Mouse (Mus musculus) urinary bladder, postnatal 14 days (tissue): ENCODE data around the gene Pias4.
A peak's percentile ranks its signal among the peaks of the same experiment; 100 is the strongest.

Experiments
- DNase-seq: peaks from one replicate; pipeline ENCODE4 v3.0.0; 2021; ENCODE audit warnings: low spot score

The Pias4 gene

GRCm38 (mm10) chr10:81138131-81138782, 29.5 kb downstream of the Pias4 start:
- DNase-seq: no peak

DNA sequence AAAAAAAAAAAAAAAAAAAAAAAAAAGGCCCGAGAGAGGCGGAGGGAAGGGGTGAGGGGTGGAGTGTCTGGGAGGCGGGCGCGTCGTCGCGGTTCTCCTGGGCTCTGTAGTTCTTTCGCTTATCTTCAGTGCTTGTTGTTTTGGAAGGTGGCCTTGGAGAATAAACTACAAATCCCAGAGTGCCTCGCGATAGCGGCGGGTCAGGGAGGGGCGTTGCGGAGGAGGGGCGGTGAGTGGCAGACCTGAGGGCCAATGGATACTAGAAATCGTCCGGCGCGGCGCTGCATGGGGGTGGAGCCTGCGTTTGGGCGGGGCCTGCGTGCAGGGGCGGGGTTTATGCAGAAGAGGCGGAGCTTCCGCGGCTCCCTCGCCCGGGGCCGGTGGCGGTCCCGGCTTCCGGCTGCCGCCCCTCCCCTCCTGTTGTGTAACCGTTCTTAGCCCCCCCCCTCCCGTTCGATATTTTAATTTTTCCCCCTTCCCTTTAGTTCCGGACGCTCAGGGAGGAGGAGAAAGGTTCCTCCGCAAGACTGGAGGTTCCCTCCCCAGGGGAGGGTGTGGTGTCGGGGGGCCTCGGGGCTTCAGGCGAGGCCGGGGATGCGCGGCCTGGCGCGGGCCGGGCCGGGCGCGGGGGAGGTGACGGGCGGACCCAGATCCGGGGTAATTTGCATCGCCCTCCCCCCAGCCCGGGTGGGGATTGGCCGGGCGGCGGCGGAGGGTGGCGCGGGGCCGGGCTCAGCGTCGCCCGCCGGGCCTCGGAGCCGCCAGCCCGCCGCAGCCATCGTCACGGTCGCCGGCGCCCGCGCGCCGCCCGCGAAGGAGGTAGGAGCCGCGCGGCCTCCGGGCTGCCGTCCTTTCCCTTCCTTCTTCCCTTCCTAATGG, 30.2 kb downstream of the Pias4 start:
- DNase-seq: peak; percentile 99

DNA sequence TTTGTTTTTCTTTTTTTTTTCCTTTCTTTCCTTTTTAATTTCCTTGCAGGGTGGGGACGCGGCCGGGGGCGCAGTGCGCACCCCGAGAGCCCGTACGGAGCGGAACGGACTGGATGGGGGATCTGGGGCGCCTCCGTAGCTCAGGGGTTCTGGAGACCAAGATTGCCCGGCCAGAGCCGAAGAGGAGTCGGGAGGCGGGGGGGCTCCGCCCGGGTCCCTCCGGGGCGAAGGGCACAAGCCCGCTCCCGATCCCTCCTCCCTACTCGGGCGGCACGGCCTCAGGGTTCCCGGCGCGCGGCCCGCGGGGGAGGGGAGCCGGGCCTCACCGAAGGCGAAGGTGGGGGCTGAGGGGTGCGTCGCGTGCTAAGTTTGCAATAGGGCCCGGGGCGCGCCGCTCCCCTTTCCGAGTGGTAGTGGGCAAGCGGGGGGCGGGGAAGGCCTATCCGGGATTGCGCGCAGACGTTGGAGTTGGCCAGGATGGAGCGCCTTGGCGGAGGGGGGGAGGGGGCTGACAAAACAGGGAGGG, 31.0 kb downstream of the Pias4 start:
- DNase-seq: peak; percentile 79

DNA sequence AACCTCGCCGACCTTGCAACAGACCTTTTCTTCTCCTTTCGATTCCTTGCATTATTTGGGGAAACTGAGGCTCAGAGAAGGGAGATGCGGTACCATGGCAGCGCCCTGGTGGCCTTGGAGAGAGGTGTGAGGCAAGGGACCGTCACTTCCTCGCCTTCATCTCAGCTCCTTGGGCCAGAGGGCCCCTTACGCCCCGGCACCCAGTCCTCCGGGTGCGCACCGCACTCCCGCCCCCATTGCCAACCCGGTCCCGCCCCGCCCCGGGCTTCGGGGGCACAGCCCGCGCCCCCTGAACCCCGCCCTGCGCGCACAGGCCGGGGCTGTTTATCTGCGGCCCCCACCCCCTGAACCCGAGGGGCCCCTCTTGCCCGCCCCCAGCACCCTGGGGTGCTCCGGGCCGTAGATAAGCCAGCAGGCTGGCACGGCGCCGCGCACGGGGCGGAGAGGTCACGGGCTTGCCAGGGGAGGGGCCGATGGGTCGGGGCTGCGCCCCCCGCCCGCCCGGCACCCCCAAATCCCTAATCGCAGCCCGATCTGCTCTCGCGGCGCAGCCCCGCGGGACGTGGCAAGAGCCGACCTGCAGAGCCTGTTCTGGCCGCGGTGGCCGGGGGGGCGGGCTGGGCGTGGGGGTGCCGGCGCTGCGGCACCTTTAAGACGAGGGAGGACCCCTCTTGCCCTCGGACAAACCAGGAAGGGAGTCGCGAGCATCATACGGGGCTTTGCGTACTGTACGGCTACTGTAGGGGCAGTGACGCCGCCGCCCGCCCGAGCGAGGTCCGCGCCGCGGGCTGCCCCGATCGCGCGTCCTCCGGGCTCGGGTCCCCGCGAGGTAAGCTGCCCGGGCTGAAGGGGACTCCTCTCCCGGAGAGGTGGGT, 31.7 kb downstream of the Pias4 start:
- peak; percentile 85 for DNase-seq

GRCm38 (mm10) chr10:81134966-81135681, 32.6 kb downstream of the Pias4 start, which contains the start of gene Zbtb7a:
Gene Zbtb7a (plus strand): TSS chr10:81135220.
- peak; percentile 48 for DNase-seq

GRCm38 (mm10) chr10:81134181-81134587, 33.5 kb downstream of the Pias4 start:
- peak; percentile 71 for DNase-seq

DNA sequence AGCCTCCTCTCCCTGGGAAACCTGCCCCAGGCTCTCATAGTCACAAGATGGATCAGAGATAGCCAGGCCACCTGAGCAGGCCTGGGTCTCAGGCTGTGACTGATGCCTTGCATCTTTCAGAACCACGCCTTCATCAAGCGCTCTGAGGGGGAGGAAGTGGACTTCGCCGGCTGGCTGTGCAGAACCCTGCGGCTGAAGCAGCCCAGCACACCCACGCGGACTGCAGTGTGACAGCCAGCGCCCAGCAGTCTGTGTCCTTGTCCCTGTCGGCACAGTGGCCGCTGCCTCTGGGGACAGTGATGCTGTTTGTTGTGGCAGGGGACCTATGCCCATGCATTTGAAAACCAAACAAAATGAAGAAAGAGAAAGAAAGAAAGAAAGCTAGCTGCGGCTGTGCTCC, 44.2 kb downstream of the Pias4 start:
- no peak for DNase-seq

DNA sequence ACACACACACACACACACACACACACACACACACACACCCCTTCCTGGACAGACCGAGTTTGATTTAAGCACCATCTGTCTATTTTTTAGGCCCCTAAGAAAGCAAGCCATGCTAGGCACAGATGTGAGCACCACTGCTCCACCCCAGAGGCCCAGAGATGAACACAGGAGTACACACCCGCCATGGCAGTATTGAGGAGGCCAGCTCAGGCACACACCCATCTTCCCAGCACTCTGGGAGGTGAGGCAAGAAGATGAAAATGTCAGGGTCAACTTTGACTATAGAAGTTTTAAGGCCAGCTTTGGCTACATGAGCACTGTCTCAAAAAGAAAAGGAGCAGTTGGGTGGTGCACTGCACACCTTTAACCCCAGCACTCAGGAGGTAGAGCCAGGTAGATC, 44.8 kb downstream of the Pias4 start:
- no peak for DNase-seq

GRCm38 (mm10) chr10:81120650-81121049, 47.1 kb downstream of the Pias4 start:
- DNase-seq: no peak

GRCm38 (mm10) chr10:81119625-81120024, 48.1 kb downstream of the Pias4 start:
- no peak for DNase-seq

DNA sequence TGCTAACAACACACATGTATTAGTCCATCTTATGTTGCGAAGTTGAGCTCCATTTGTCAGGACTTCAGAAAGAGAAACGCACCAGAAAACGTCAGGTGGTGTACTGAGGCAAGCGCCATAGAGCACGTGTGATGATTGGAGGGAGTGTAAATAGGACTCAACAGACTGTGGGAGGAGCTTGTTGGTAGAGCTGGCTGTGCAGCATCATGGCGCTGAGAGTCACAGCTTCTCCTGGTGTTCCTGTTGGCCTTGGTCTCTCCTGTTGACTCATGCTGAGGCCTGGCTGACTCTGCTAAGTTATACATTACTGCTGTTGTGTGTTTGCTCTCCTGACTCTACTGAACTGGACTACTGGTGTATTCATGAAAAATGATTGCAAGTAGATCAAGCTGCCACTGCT, 54.8 kb downstream of the Pias4 start:
- DNase-seq: no peak

DNA sequence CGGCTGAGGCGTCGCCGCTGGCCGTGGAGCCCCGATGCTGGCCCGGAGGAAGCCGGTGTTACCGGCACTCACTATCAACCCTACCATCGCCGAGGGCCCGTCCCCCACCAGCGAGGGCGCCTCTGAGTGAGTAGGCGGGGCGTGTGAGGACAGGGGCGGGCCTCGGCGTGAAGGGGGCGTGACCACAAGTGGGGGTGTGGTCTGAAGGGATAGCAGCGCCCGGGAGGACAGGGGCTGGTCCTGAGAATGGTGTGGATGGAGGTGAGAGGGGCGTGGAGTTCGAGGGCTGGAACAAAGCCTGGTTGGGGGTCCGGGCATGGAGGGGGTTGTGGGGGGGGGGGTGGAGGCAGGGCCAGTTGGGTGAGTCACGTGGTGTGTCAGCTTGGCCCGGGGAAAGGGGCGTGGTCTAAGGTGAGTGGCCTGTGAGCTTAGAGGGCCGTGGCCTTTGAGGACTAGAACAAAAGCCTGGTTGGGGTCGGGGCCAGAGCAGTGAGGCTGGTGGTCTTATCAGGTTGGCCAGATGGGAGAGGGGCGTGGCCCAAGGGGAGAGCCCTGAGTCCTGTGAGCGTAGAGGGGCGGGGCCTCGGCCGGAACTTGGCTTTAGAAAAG, 61.5 kb downstream of the Pias4 start:
- peak; percentile 89 for DNase-seq

- DNase-seq: peak; percentile 97
Measured at GRCm38 (mm10) chr10:81105565-81106112, 62.1 kb downstream of the Pias4 start, which contains the start of gene Map2k2. Gene Map2k2 (plus strand): TSS chr10:81105915.
